Mouse (Mus musculus) cerebellum, adult (tissue): Measurements from ENCODE around the gene Fam193b.

Experiments used
- ATAC-seq: cut with Nextera tagmentation; 2 replicates; pipeline ENCODE4 v1.9.2; 2017; ENCODE audit warnings: mild to moderate bottlenecking, moderate library complexity, mixed read lengths; ENCODE audit not compliant: insufficient number of reproducible peaks, low FRiP score, low TSS enrichment

The Fam193b gene

GRCm38 (mm10) chr13:55505810-55506209 is 65.1 kb downstream of the Fam193b start:
- no peak for ATAC-seq

DNA sequence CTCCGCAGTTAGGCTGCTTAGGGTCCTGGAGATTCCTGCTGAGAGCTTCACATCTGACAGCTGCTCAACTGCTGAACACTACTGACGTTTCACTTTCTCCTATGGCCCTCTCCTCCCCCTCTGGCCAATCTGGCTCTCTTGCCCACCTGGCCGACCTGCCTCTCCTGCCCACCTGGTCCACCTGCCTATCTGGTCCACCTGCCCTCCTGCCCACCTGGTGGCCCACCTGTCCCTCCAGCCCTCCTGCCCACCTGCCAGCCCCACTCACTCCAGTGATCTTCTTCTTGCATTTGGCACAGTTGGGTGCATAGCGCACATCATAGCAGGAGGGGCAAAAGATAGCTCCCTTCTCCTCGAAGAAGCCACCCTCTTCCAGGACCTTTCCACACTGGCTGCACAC is 66.5 kb downstream of the Fam193b start:
- ATAC-seq: no peak

DNA sequence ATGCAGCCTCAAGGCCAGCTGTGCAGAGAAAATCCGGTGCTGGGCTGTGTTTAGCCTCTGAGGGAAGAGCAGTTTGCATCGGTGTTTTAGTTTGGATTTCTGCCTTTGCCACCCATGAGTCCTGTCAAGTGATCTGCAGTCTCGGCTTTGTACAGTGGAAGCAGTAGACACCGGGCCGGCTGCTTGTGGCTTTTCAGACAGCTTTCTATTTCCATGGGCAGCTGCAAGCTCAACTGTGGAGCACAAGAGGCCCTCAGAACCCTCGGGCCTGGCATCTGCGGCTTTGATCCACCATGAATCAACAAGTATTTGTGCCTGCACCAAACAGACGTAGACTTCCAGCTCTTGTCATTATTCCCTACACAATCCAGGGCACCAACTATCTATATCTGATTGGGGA is 68.5 kb downstream of the Fam193b start:
- no peak for ATAC-seq

GRCm38 (mm10) chr13:55500575-55500974 is 70.3 kb downstream of the Fam193b start:
- no peak for ATAC-seq

DNA sequence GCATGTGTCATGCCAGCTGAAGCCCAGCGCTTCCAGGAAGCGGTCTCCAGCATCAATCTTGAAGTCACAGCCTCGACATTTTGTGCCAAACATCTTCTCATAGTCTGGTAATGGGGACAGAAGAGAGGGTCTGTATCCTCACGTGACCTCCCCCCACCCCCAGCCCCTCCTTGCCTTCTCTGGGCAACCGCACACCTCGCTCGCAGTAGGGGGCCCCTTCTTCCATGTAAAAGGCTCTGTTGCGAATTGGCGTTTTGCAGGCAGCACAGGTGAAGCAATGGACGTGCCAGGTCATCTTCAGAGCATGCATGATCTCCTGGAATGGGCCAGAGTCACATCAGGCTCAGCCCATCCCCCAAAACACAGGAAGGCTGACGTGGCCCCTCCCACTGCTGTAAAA is 72.0 kb downstream of the Fam193b start:
- ATAC-seq: no peak

- ATAC-seq: no peak
Observed at GRCm38 (mm10) chr13:55496661-55497060, 74.3 kb downstream of the Fam193b start.

- no peak for ATAC-seq
Observed at GRCm38 (mm10) chr13:55495702-55496101, 75.2 kb downstream of the Fam193b start.

DNA sequence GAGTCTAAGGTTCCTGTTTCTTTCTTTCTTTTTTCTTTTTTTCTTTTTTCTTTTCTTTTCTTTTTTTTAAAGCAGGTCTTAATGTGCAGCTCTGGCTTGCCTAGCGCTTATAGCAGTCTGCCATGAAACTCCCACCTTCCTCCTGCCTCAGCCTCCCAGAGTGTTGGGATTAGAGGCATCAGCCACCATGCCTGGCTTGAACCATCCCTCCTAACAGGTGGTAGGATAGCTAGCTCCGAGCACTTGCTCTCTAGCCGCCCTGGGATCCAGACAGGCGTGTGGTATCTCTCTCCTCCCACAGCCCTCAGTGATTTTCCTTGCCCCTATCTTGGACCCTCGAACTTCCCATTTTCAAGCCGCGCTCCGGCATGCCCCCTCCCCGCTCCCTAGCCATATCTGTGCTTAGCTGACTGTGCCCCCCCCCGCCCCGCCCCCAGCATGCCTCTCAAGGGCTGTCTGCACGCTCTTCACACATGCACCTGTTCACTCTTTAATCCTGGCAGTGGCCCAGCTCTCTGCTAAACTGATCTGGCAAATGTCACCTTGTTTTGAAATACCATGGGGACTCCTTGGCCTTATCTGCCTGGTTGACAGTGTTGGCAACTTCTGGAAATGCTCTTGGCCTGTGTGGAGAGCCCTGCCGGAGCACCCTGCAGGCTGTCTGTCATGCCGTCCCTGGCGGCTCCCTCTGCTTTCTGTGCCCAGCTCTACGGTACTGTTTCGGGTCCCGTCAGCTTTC is 75.9 kb downstream of the Fam193b start:
- ATAC-seq: peak; percentile 87

- ATAC-seq: no peak
Observed at GRCm38 (mm10) chr13:55494257-55494656, 76.7 kb downstream of the Fam193b start.
